Comparison of ENCODE assay signal across 27 mouse cellular contexts in the genomic region with DNA sequence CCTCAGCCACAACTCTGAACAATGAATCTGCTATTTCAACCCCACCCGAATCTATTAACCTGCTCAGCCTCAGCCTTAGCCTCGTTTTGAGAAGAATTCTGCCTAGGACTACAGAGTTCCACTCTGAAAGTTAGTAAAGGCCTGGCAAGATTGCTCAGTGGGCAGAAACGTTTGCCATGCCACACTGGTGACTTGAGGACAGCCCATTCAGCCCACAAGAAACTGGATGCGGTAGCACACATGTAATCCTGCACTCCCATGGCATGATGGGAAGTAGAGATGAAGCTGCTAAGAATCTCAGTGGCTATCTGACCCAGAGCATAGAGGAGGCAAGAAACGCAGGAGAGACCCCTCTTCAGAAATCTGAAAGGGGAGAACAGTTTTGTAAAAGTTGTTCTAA.
DNase-seq lines count a peak whose midpoint lies in the region; ATAC-seq lines count a peak whose summit lies in the region.
"Had no signal": no experiment of that assay in that cellular context is flagged by ENCODE, and none has a peak within 500 bp of the region (broad histone marks: within the 10 kb centered on the region; RNA-seq: fewer than 3 reads in every experiment).

No protein-coding gene starts in this region.

- DNase-seq in gastrocnemius, adult 18-20 months (ENCODE audit: low spot score) = peak; percentile 34
- no peak for DNase-seq in gastrocnemius, postnatal 36 days
- DNase-seq in heart, embryonic 10.5 days (ENCODE audit: low spot score) = no peak
- peak; percentile 8 for DNase-seq in gastrocnemius, postnatal 14 days
- peak; percentile 51 for DNase-seq in skeletal muscle tissue, adult 2 months (ENCODE audit: low read depth, low spot score)
- DNase-seq: adrenal gland, postnatal 10 days; adrenal gland, postnatal 36 days; cerebellum, adult 18-20 months; cerebellum, adult 9-10 months; cerebellum, postnatal 25 days; embryo, embryonic 11 days; heart, adult 18-20 months; heart, postnatal 14 days; heart, postnatal 4 days; kidney, adult 18-20 months had no signal

- no peaks in the 10 kb centered on the region for H3K36me3 ChIP-seq in heart, embryonic 10.5 days
- H3K36me3 ChIP-seq in heart, embryonic 11.5 days (ENCODE audit: control insufficient read depth, insufficient read depth, low read length) = no peaks in the 10 kb centered on the region
- H3K36me3 ChIP-seq in forebrain, embryonic 15.5 days = no peaks in the 10 kb centered on the region
- H3K36me3 ChIP-seq: embryonic facial prominence, embryonic 10.5 days; embryonic facial prominence, embryonic 13.5 days; forebrain, embryonic 12.5 days; heart, embryonic 12.5 days had no signal

- H3K27ac ChIP-seq in heart, embryonic 10.5 days = 0 out of 2 replicates have a peak overlapping the region, but pooled peaks have one; percentile 13
- H3K27ac ChIP-seq in heart, embryonic 11.5 days (ENCODE audit: low read depth, low read length) = no peak overlapping the region
- no peak overlapping the region for H3K27ac ChIP-seq in forebrain, embryonic 15.5 days (replicated peaks)
- H3K27ac ChIP-seq: embryonic facial prominence, embryonic 10.5 days; embryonic facial prominence, embryonic 13.5 days; forebrain, embryonic 12.5 days; hindbrain, embryonic 14.5 days; hindbrain, postnatal 0 days had no signal

- no peak overlapping the region for H3K9ac ChIP-seq in heart, embryonic 11.5 days (ENCODE audit: low read depth, low read length)
- no peak overlapping the region for H3K9ac ChIP-seq in forebrain, embryonic 15.5 days (replicated peaks)
- H3K9ac ChIP-seq: embryonic facial prominence, embryonic 13.5 days; forebrain, embryonic 12.5 days; heart, embryonic 12.5 days; hindbrain, embryonic 14.5 days had no signal

- no peak overlapping the region for H3K4me2 ChIP-seq in heart, embryonic 11.5 days
- no peak overlapping the region for H3K4me2 ChIP-seq in forebrain, embryonic 15.5 days (replicated peaks)
- H3K4me2 ChIP-seq: embryonic facial prominence, embryonic 13.5 days; forebrain, embryonic 12.5 days; heart, embryonic 12.5 days; hindbrain, embryonic 14.5 days had no signal

- 59% methylated on average over 5 of the region's 5 CpGs for WGBS in heart, embryonic 10.5 days
- WGBS in heart, embryonic 11.5 days (ENCODE audit: insufficient replicate concordance) = 64% methylated on average over 5 of the region's 5 CpGs
- WGBS in forebrain, embryonic 15.5 days = 59% methylated on average over 5 of the region's 5 CpGs

- ATAC-seq in heart, embryonic 11.5 days (replicated peaks; ENCODE audit: insufficient number of reproducible peaks, low FRiP score, low TSS enrichment) = no peak
- ATAC-seq in forebrain, embryonic 15.5 days (replicated peaks) = no peak
- ATAC-seq: forebrain, embryonic 16.5 days; hindbrain, postnatal 0 days; inflammation-experienced regulatory T-cells, adult 6 months; intestine, embryonic 16.5 days had no signal

- peaks cover 25% of the 10 kb centered on the region for H3K4me1 ChIP-seq in heart, embryonic 10.5 days
- H3K4me1 ChIP-seq in heart, embryonic 11.5 days (ENCODE audit: control insufficient read depth, insufficient read depth, low read length) = peaks cover 20% of the 10 kb centered on the region
- H3K4me1 ChIP-seq in forebrain, embryonic 15.5 days = peaks cover 10% of the 10 kb centered on the region
- H3K4me1 ChIP-seq: embryonic facial prominence, embryonic 13.5 days had no signal

- H3K4me3 ChIP-seq in heart, embryonic 10.5 days = no peak overlapping the region
- no peak overlapping the region for H3K4me3 ChIP-seq in heart, embryonic 11.5 days (ENCODE audit: low read depth, low read length)
- no peak overlapping the region for H3K4me3 ChIP-seq in forebrain, embryonic 15.5 days
- H3K4me3 ChIP-seq: embryonic facial prominence, embryonic 10.5 days; embryonic facial prominence, embryonic 13.5 days; erythroblast, embryonic 14.5 days; forebrain, embryonic 12.5 days; heart, embryonic 12.5 days had no signal

- H3K27me3 ChIP-seq in heart, embryonic 10.5 days (ENCODE audit: insufficient read depth, poor library complexity, severe bottlenecking) = no peaks in the 10 kb centered on the region
- no peaks in the 10 kb centered on the region for H3K27me3 ChIP-seq in heart, embryonic 11.5 days (ENCODE audit: control insufficient read depth, insufficient read depth, low read length)
- no peaks in the 10 kb centered on the region for H3K27me3 ChIP-seq in forebrain, embryonic 15.5 days
- H3K27me3 ChIP-seq: embryonic facial prominence, embryonic 13.5 days; forebrain, embryonic 12.5 days; heart, embryonic 12.5 days had no signal

- intact Hi-C loops in gastrocnemius, postnatal 36 days (cut with DNase I) = loop anchor here (5.0 kb wide), 1 partner anchor 68 kb away; no protein-coding TSS in a partner anchor
- intact Hi-C loops in gastrocnemius, postnatal 14 days (cut with DNase I; ENCODE audit: low total_unique reads) = no loop called here

- H3K9me3 ChIP-seq in heart, embryonic 10.5 days = no peaks in the 10 kb centered on the region
- H3K9me3 ChIP-seq in heart, embryonic 11.5 days (replicated peaks; ENCODE audit: control insufficient read depth, low read length) = no peaks in the 10 kb centered on the region
- no peaks in the 10 kb centered on the region for H3K9me3 ChIP-seq in forebrain, embryonic 15.5 days
- H3K9me3 ChIP-seq: embryonic facial prominence, embryonic 10.5 days; embryonic facial prominence, embryonic 13.5 days; forebrain, embryonic 12.5 days; heart, embryonic 12.5 days had no signal

Comparison
In these comparisons a context has a peak if more than half of its experiments do, and no peak if none do; other contexts are left out.
1. DNase-seq: peak in gastrocnemius, adult 18-20 months (single experiment), gastrocnemius, postnatal 14 days (single experiment) and skeletal muscle tissue, adult 2 months (single experiment); none in gastrocnemius, postnatal 36 days (0 of 2) and heart, embryonic 10.5 days (single experiment).